Mouse (Mus musculus) cerebral cortex, adult 2 months (tissue): ENCODE data around the gene Gm20481.

Experiments used
- WGBS: fragments of 180-500 bp; shearing (Covaris S2); methylation state at CpG from one replicate; pipeline ENCODE4 v1.1.7; 2018; 5-methylcytosine and 5-hydroxymethylcytosine counted together

Gm20481 gene

GRCm38 (mm10) chr17:34951636-34952377, 17.9 kb upstream of the Gm20481 start:
- WGBS, result 1% methylated on average over 29 of the region's 29 CpGs

GRCm38 (mm10) chr17:34952378-34953040, 17.2 kb upstream of the Gm20481 start:
- 1% methylated on average over 23 of the region's 23 CpGs for WGBS

- 76% methylated on average over 3 of the region's 3 CpGs for WGBS
These were observed 16.5 kb upstream of the Gm20481 start for GRCm38 (mm10) chr17:34953258-34953657.

- 91% methylated on average over 4 of the region's 4 CpGs for WGBS
These were observed 15.8 kb upstream of the Gm20481 start for GRCm38 (mm10) chr17:34953904-34954303.

- 85% methylated on average over 4 of the region's 4 CpGs for WGBS
These were observed 14.9 kb upstream of the Gm20481 start for GRCm38 (mm10) chr17:34954831-34955230.

GRCm38 (mm10) chr17:34955884-34956283, 13.8 kb upstream of the Gm20481 start:
- WGBS, result 85% methylated on average over 3 of the region's 3 CpGs

- 45% methylated on average over 1 of the region's 1 CpGs for WGBS
These were observed 13.4 kb upstream of the Gm20481 start for GRCm38 (mm10) chr17:34956340-34956739.

- 12% methylated on average over 39 of the region's 40 CpGs for WGBS
These were observed 12.4 kb upstream of the Gm20481 start for GRCm38 (mm10) chr17:34957291-34957690.

GRCm38 (mm10) chr17:34957966-34958365, 11.7 kb upstream of the Gm20481 start:
- 26% methylated on average over 31 of the region's 40 CpGs for WGBS

GRCm38 (mm10) chr17:34958734-34959129, 11.0 kb upstream of the Gm20481 start:
- 0% methylated on average over 30 of the region's 47 CpGs for WGBS

GRCm38 (mm10) chr17:34959130-34959778, 10.5 kb upstream of the Gm20481 start, which contains the start of gene Hspa1b:
Gene Hspa1b, minus strand, starts transcription at chr17:34959238.
- 0% methylated on average over 30 of the region's 32 CpGs for WGBS

- WGBS, result 23% methylated on average over 12 of the region's 12 CpGs
These were observed 9.7 kb upstream of the Gm20481 start for GRCm38 (mm10) chr17:34959881-34960515.

GRCm38 (mm10) chr17:34962125-34962524, 7.6 kb upstream of the Gm20481 start:
- 34% methylated on average over 3 of the region's 3 CpGs for WGBS

GRCm38 (mm10) chr17:34962841-34963240, 6.9 kb upstream of the Gm20481 start:
- 88% methylated on average over 1 of the region's 1 CpGs for WGBS

- WGBS, result 38% methylated on average over 1 of the region's 1 CpGs
These were observed 5.1 kb upstream of the Gm20481 start for GRCm38 (mm10) chr17:34964640-34965049.

- WGBS, result 71% methylated on average over 5 of the region's 5 CpGs
These were observed 4.1 kb upstream of the Gm20481 start for GRCm38 (mm10) chr17:34965627-34966026.

GRCm38 (mm10) chr17:34970850-34971249, 1.1 kb downstream of the Gm20481 start:
- 29% methylated on average over 24 of the region's 37 CpGs for WGBS

GRCm38 (mm10) chr17:34971694-34972068, 2.0 kb downstream of the Gm20481 start:
- under 1% methylated on average over 28 of the region's 43 CpGs for WGBS

GRCm38 (mm10) chr17:34972069-34972749, 2.5 kb downstream of the Gm20481 start, which contains the start of the genes Hspa1a and Hspa1l:
Gene Hspa1a, minus strand, starts transcription at chr17:34972156.
Gene Hspa1l, plus strand, starts transcription at chr17:34972703.
- WGBS, result 0% methylated on average over 33 of the region's 33 CpGs

- 87% methylated on average over 3 of the region's 3 CpGs for WGBS
These were observed 6.1 kb downstream of the Gm20481 start for GRCm38 (mm10) chr17:34975581-34976492.
